Mouse (Mus musculus) right cerebral cortex, postnatal 4 days (tissue): ENCODE results near the gene Cdhr4.
A peak's percentile ranks its signal among the peaks of the same experiment; 100 is the strongest.

Experiments
- DNase-seq: peaks from one replicate; pipeline ENCODE4 v3.0.0-alpha.2; 2022

Cdhr4 gene

DNA sequence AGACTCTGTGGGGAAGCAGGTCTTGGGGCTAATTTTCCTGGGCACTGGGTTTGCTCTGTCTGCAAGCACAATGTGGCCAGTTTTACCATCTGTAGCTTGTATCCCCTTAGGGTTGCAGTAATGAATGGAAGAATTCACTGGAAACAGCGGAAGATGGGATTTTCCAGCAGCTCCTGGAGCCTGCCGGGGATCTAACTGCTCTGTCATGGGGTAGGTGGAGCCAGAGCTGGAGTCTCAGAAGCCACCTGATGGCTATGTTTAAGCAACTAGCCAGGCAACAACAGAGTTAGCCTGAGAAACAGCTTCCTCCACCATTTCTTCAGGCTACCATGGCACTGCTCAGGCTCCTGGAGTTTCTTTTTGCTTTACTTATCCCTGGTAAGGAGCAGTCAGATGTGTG lies at the start of gene Cdhr4:
Gene Cdhr4 (plus strand): TSS at position 301 of the 400 bp plus-strand sequence.
- DNase-seq: no peak

DNA sequence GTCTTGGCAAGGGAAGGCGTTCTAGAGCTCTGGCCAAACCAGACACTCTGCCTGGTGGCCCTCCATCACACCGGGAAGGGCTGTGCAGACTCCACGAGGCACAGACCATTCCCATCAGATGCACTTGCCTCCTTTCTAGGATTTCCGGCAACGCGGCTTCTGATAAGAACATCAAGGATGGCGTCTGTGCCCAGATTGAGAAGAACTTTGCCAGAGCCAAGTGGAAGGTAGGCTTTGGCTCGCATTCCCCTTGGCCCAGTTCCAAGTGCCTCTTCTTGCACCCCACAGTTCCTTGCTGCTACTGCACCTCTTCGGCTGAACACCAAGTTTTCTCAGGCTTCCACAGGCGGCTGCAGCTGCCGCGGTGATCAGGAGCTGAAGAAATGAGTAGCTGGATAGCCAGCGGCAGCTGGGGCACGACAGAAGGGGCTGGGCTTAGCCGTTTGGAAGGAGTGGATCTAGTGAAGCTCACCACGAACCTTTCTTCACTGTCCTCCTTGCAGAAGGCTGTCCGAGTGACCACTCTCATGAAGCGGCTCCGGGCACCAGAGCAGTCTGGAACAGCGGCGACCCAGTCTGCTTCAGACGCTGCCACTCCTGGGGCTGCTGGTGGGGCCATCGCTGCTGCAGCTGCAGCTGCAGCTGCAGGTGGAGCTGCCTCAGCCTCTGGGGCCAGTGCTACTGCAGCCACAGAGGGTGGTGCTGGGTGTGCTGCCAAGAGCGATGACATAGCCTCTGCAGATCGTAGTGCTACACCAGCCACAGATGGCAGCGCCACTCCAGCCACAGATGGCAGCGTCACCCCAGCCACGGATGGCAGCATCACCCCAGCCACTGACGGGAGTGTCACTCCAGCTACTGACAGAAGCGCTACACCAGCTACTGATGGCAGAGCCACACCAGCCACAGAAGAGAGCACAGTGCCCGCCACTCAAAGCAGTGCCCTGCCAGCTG lies 44.8 kb upstream of the Cdhr4 start:
- DNase-seq: no peak

DNA sequence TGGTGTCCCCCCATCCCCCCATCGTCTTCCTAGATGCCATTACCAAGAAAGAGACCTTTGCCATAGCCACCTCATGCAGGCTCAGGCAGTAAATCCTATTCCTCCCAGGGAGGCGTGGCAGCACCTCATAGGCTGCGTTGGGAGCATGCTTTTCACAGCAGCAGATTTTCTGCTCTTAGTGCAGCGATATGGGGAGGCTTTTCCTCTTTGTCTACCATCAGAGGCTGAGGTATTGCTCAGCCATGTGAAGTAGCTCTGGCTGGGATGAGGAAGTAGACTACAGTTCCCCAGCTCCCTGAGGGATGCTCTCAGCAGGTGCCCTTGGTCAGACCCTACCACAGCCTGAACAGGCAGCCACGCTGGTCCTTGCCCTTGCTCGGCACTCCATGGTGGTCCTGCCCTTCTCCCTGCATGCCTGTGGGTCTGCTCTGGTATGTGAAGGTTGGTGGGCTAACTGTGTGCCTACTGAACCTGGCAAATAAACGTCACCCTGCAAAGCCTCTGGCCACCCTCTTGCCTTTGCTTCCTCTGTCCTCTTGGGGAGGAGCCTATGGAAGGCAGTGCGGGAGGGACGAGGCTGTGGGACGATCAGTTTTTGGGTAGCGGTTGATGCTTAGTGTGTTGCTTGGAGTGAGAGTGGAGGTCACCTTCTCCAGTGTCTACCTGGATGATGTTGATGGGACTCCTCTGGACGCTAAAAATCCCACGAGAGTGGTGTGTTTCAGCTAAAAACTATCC lies 42.9 kb upstream of the Cdhr4 start:
- DNase-seq: no peak

DNA sequence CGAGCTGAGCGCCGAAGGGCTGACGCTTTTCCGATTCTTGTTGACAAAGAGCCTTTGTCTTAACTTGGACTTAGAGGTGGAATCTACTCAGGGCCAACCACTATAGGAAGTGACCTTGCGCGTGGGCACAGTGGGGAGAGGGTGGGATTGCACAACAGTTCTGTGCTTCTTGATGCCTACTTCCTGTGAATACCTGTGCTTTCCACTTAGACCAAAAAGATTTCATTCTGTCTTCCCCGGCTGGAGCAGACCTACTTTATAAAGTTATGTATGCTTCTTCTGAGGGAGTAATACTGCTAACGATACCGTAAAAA lies 42.4 kb upstream of the Cdhr4 start, which contains the start of gene Traip:
Gene Traip (plus strand): TSS at position 215 of the 314 bp plus-strand sequence.
- DNase-seq: no peak

GRCm38 (mm10) chr9:107950460-107951355 lies 41.6 kb upstream of the Cdhr4 start:
- peak; percentile 95 for DNase-seq

DNA sequence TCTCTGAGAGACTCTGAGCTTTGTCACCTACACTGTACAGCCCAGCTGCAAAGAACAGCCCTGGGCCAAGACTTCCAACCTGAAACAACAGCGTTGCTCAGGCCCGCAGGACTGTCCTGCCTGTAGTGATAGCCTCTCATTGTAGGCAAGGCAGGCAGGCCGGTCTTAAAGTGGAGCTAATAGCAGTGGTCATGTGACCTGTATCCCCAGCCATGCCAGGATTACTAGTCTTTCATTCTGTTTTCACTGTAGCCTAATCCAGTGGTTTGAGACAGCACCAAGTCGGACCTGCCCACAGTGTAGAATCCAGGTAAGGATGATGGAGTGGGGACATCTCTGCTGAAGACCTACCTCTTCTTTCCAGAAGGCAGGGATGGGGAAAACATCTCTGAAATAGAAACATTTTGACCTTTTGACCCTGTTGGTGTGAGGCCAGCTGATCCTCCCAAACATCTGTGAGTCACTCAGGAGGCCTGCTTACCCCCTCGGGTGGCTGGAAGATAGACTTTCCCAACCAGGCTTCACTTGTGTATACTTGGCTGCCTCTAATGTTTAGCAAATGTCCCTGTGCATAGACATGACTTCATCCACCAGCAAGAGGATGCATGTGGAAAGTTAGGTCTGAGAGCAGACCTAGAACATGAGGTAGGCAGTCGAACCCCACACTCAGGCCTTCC lies 36.5 kb upstream of the Cdhr4 start:
- no peak for DNase-seq

- DNase-seq: no peak
Observed at GRCm38 (mm10) chr9:107957141-107957540, 35.2 kb upstream of the Cdhr4 start.

DNA sequence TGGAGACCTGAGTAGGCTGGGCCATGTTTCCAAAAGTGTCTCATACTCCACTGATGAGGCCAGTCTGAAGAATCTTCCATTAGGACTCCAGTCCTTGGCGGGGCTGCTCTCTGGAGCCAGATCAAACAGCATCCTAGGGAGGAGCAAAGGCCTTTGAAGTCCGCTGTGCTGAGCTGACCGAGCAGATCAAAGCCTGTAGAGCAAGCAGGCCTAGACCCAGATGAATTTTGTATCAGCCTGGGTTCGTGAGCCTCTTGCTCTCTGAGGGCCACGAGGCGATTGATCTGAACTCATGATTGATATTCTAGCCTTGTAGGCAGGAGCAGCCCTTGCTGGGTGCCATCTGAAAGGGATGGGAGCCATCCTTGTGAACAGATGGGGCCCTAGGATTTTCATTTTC lies 32.4 kb upstream of the Cdhr4 start:
- DNase-seq: no peak

DNA sequence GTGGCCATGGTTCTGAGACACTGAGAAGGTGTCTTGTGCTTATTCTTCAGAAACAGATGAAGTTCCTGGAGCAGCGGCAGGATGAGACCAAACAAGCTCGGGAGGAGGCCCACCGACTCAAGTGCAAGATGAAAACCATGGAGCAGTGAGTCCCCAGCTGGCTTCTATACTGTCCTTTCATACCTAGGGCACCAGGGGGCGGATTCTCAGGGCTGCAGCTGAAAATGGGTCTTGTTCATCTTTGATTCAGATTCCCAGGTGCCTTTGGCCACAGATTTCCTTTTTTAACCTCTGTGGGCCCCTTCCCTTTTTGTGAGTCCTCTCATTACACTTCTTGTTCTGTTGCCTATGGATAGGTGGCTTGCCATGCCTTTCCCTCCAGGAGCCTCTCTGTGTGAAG lies 31.4 kb upstream of the Cdhr4 start:
- DNase-seq: no peak

DNA sequence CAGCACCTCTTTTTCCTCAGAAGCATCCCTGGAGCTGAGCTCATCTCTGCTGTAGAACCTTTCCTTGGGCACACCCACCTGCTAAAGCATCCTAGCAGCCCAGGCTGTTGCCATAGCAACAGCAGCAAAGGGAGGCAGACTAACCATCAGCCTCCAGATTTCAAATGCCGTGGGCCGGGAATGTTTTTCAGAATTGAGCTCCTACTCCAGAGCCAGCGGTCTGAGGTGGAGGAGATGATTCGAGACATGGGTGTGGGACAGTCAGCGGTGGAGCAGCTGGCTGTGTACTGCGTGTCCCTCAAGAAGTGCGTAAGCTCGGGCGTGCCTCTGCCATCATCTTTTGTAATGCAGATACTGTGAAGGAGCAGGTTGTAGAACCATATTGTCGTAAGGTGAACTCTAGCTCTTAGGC lies 30.9 kb upstream of the Cdhr4 start:
- peak; percentile 64 for DNase-seq

DNA sequence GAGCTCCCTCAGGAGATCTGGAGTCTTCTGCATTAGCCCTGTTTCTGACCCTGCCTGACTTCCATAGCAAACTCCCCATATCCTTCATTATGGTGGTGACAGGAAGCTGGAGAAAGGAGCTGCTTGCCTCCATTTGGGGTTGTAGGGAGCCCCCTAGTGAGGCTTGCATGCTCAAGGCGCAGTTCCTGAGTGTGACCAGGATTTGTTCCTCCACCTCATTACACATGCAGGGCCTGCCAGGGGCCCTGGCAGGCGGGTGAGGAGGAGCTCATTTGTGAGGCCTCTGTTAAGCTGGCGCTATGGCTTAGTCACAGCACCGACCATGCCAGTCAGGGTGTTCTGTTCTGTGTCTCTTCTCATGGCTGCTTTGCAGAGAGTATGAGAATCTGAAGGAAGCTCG lies 30.4 kb upstream of the Cdhr4 start:
- peak; percentile 63 for DNase-seq

DNA sequence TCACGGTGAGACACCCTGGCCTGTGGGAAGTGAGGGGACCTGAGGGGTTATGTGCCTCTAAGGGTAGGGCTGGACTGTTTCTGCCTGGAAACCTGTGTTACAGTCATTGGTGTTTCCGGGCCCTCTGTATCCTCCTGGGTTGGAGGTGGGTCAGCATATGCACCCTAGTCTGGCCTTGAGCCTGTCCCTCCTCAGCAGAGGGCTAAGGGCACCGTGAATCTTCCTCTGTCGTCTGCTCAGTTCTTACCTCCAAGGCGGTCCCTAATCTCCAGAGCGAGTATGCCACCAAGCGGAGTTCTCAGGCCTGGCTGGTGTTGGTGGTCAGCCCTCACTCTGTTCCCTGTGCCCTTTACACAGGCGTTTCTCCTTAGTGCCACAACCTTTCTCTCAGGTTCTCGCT lies 29.4 kb upstream of the Cdhr4 start:
- DNase-seq: no peak

- DNase-seq: peak; percentile 91
Observed at GRCm38 (mm10) chr9:107963700-107964099, 28.6 kb upstream of the Cdhr4 start.

DNA sequence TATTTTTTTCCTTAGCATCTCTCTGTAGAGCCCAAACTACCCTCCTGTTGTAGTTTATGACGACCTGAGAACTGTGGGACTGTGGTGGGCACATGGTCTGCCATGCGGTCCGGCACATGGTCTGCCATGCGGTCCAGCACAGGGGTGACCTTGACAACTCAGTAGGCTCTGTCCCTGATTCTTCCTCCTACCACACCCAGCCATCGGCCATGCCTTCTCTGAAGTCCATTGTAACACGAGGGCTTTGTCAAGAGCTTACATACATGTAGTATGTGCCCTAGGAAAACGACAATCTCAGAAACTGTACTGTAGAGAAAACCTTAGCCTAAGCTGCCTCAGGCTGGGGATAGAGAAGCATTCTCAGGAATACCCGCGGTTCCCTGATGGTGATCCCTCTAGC lies 27.6 kb upstream of the Cdhr4 start:
- no peak for DNase-seq

DNA sequence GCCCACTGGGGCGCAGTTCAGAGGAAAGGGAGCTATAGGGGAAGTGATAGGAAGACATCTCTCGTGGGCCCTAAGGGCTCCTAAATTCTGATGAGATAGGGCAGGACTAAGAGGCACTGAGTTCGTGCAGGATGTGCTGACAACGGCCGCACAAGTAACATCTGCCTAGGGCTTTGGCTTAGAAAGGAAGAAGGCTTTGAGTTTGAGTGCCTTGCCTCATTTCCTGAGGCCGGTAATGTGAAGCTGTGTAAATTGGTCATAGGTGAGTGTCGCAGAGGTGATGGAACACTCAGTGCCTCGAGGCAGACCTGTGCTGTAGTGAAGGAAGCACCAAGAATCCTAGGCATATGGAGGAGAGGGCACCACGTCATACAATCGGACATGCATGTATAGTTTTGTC lies 25.6 kb upstream of the Cdhr4 start:
- DNase-seq: no peak

GRCm38 (mm10) chr9:107967437-107967836 lies 24.9 kb upstream of the Cdhr4 start:
- no peak for DNase-seq

GRCm38 (mm10) chr9:107968531-107968930 lies 23.8 kb upstream of the Cdhr4 start:
- no peak for DNase-seq

DNA sequence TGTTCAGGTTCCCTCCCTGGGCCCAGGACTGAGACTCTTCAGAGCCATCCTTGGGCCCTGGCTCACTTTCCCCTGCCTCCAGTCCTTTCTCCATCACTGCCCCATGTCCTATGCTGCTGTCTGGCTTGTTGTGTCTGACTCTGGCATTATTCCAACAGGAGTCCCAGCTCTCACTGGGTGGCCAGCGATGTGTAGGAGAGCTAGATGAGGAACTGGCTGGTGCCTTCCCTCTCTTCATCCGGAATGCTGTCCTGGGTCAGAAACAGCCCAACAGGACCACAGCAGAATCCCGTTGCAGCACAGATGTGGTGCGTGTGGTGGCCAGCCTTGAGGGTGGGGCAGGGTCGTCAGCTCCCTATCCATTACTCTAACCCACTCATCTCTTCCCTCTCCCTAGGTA lies 22.0 kb upstream of the Cdhr4 start:
- DNase-seq: no peak

DNA sequence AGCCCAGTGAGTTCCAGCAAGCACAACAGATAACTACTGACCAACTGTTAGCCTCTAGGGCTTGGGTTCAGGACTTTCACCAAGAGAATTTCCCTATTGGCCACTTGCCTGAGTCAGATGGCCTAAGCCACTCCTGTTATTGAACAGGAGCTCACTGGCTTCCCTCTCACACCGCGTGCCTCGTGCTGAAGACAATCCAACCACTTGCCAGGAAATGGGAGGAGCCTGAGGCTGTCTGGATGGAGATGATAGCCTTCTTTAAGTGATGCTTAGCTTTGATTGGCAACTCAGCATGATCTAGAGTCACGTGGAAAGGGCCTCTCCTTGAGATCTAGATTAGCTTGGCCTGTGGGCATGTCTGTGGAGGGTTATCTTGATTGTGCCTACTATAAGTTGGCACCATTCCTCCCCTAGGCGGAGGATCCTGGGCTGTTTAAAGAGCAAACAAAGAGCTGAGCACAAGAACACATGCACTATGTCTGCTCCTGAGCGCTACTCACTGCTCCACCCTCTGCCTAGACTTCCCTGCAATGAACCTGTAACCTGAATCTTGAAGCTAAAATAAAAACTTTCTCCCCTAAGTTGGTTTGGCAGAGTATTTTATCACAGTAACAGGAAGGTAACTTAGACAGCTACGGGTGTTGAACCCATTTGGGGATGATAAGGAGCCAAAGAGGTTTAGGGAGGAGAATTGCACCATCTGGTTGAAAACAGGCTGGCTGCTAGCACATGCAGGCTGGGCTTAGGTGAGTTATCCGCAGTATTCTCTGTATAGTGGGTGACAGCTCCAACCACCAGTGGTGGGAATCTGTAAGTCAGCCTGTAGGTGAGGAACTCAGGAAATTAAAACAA lies 20.4 kb upstream of the Cdhr4 start:
- no peak for DNase-seq

- no peak for DNase-seq
Observed at GRCm38 (mm10) chr9:107974491-107975171, 17.7 kb upstream of the Cdhr4 start.
